Mouse (Mus musculus) liver, embryonic 14.5 days (tissue): ENCODE results near the gene Rgs16. TPM values are rescaled to one million over a fixed set of nuclear protein-coding genes. Genes with fewer than 3 reads are reported as not detected.

ENCODE experiments used
- ATAC-seq: fragments of 200-750 bp; cut with Nextera tagmentation; 2 replicates; pipeline ENCODE4 v1.8.0; 2017; ENCODE audit warnings: moderate number of reproducible peaks, mild to moderate bottlenecking, moderate library complexity; ENCODE audit not compliant: insufficient read depth
- DNase-seq, 3 experiments: peaks; one replicate each; pipeline ENCODE4 v3.0.0-alpha.2; 2012 to 2013; ENCODE audit warnings: low read depth in 3 of 3, low spot score in 3 of 3
- H3K27ac ChIP-seq: fragments of 300-500 bp; sonication (generic); 2 replicates; pipeline ENCODE4 v1.5.1; 2014; ENCODE audit warnings: moderate library complexity, mild to moderate bottlenecking, control low read depth, inconsistent platforms
- H3K27me3 ChIP-seq: fragments of 300-500 bp; sonication (generic); 2 replicates; pipeline ENCODE4 v1.6.1; 2014; ENCODE audit warnings: mild to moderate bottlenecking, low read length, moderate library complexity; ENCODE audit not compliant: control insufficient read depth, insufficient read depth
- H3K36me3 ChIP-seq: fragments of 300-500 bp; sonication (generic); replicated peaks from 2 replicates; pipeline ENCODE4 v1.6.1; 2014; ENCODE audit warnings: low read depth; ENCODE audit not compliant: control insufficient read depth, insufficient read depth
- H3K4me1 ChIP-seq, 2 experiments: fragments of 200-500 bp in 1 of 2; fragments of 300-500 bp in 1 of 2; sonication (generic) in 1 of 2; replicated peaks; 2 replicates each; pipeline ENCODE4 v1.6.1; 2012 to 2014; ENCODE audit warnings: antibody characterized with exemption in 1 of 2, inconsistent platforms in 1 of 2, low read length in 1 of 2; ENCODE audit not compliant: control insufficient read depth in 2 of 2, insufficient read depth in 2 of 2
- H3K4me2 ChIP-seq: fragments of 300-500 bp; sonication (generic); 2 replicates; pipeline ENCODE4 v1.6.1; 2014; ENCODE audit warnings: low read depth, mild to moderate bottlenecking, control low read depth, moderate library complexity
- H3K4me3 ChIP-seq, 2 experiments: fragments of 200-500 bp in 1 of 2; fragments of 300-500 bp in 1 of 2; sonication (generic) in 1 of 2; 2 replicates each; pipeline ENCODE4 v1.5.1; 2012 to 2014; ENCODE audit warnings: low read depth in 2 of 2, low read length in 2 of 2, mild to moderate bottlenecking in 2 of 2, control low read depth in 1 of 2, inconsistent platforms in 1 of 2, moderate library complexity in 1 of 2; ENCODE audit not compliant: insufficient read depth in 1 of 2
- H3K9ac ChIP-seq: fragments of 300-500 bp; sonication (generic); replicated peaks from 2 replicates; pipeline ENCODE4 v1.6.1; 2014; ENCODE audit warnings: mild to moderate bottlenecking, control low read depth, moderate library complexity
- H3K9me3 ChIP-seq: fragments of 300-500 bp; sonication (generic); 2 replicates; pipeline ENCODE4 v1.6.1; 2016; ENCODE audit warnings: low read length, mixed read lengths; ENCODE audit not compliant: control insufficient read depth
- CTCF ChIP-seq: IDR thresholded peaks from 2 replicates; pipeline ENCODE4 v1.5.1; 2016; ENCODE audit warnings: antibody characterized with exemption, low read depth, control low read depth
- EP300 ChIP-seq: IDR thresholded peaks from 2 replicates; pipeline ENCODE4 v1.6.1; 2016; ENCODE audit warnings: antibody characterized with exemption, low read depth
- WGBS: fragments of 180-500 bp; shearing (Covaris S2); extraction: QIAGEN DNeasy Blood & Tissue Kit; methylation state at CpG from one replicate; pipeline ENCODE4 v1.1.7; 2014; ENCODE audit not compliant: insufficient replicate concordance; 5-methylcytosine and 5-hydroxymethylcytosine counted together
- polyA plus RNA-seq, 2 experiments: library from polyadenylated mRNA; depleted of rRNA in 1 of 2; stranded (reverse) in 1 of 2; unstranded in 1 of 2; fragments of >200 nt; fragmentation: Nextera tagmentation in 1 of 2; extraction: Ambion mirVana in 1 of 2; gene quantifications; 2 replicates each; pipeline versions ENCODE4 v1.2.1 to v1.2.3; 2012 to 2014

Gene Rgs16
- polyA plus RNA-seq, 2 experiments, result 0.08 TPM; not detected in 1

- Histone ChIP-seq H3K27ac (no peak overlapping the region), H3K4me2 (no peak overlapping the region), H3K9me3 (no peaks in the 10 kb centered on the region), H3K27me3 (no peaks in the 10 kb centered on the region), H3K4me1 (no peaks in the 10 kb centered on the region), H3K36me3 (no peaks in the 10 kb centered on the region), H3K9ac (no peak overlapping the region), H3K4me3 (no peak overlapping the region)
- TF ChIP-seq CTCF (no peak), EP300 (no peak)
- no peak for DNase-seq
- WGBS, result 50% methylated on average over 3 of the region's 3 CpGs
- no peak for ATAC-seq
These were observed 9.5 kb upstream of the Rgs16 start for GRCm38 (mm10) chr1:153730671-153731070.

- no peak overlapping the region for H3K27ac ChIP-seq
- H3K9ac ChIP-seq, result no peak overlapping the region
- no peak overlapping the region for H3K4me2 ChIP-seq
- no peaks in the 10 kb centered on the region for H3K36me3 ChIP-seq
- TF ChIP-seq EP300, result no peak
- TF ChIP-seq CTCF, result no peak
- no peaks in the 10 kb centered on the region for H3K9me3 ChIP-seq
- H3K4me3 ChIP-seq, result no peak overlapping the region
- WGBS, result 58% methylated on average over 9 of the region's 9 CpGs
- no peaks in the 10 kb centered on the region for H3K4me1 ChIP-seq
- no peaks in the 10 kb centered on the region; the same call in 1 of the 2 replicates for H3K27me3 ChIP-seq
- ATAC-seq (no peak), DNase-seq (no peak)
These were observed 7.0 kb upstream of the Rgs16 start for GRCm38 (mm10) chr1:153733181-153733580.

DNA sequence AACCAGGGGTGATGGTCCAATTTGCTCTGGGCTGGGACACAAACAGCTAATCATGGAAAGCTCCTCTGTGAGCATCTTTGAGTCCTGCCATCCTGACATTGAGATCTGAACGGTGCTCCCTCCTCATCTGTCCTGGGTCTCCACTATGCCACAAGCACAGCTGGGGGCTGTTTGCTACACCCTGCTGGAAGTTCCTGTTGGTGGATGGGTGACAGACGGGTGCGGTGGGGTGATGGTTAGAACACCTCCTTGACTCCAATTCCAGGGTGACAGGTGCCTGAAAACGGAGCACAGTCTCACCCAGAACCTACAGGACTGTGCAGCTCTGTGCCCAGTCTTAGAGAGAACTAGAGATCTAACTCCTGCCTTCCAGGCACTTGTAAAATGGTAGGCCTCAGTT is 5.3 kb upstream of the Rgs16 start:
- Histone ChIP-seq H3K4me1 (no peaks in the 10 kb centered on the region; a peak in 1 of 4 replicates), H3K9ac (no peak overlapping the region), H3K9me3 (no peaks in the 10 kb centered on the region), H3K4me3 (no peak overlapping the region), H3K36me3 (no peaks in the 10 kb centered on the region), H3K27me3 (peaks cover 9% of the 10 kb centered on the region), H3K4me2 (no peak overlapping the region), H3K27ac (no peak overlapping the region)
- no peak for TF ChIP-seq CTCF
- TF ChIP-seq EP300, result no peak
- ATAC-seq (no peak), DNase-seq (no peak)
- 57% methylated on average over 4 of the region's 4 CpGs for WGBS

DNA sequence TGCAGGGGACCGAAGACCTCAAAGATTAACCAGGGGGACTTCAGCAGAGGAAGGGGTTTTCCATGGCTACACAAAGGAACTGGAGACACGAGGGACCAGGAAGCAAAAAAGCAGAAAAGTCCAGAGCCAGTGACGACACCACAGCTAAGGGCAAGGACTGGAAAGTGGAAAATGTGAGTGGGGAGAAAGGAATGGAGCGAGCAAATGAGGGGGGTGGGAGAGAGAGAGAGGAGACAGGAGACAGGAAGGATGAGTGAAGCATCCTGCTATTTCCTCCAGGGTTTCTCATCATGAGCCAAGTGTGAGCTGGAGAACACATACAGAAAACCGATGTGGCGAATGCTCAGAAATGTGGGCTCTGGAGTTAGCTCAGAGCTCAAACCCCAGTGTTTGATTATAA is 4.1 kb upstream of the Rgs16 start:
- DNase-seq (no peak), ATAC-seq (no peak)
- no peaks in the 10 kb centered on the region for H3K36me3 ChIP-seq
- H3K4me1 ChIP-seq, result no peaks in the 10 kb centered on the region; a peak in 1 of 4 replicates
- H3K9me3 ChIP-seq, result no peaks in the 10 kb centered on the region
- peaks cover 19% of the 10 kb centered on the region for H3K27me3 ChIP-seq
- TF ChIP-seq EP300 (no peak), CTCF (no peak)
- H3K4me3 ChIP-seq, result no peak overlapping the region
- H3K4me2 ChIP-seq, result no peak overlapping the region
- H3K9ac ChIP-seq, result no peak overlapping the region
- WGBS, result 39% methylated on average over 6 of the region's 6 CpGs
- H3K27ac ChIP-seq, result no peak overlapping the region

GRCm38 (mm10) chr1:153737101-153738085 is 2.8 kb upstream of the Rgs16 start:
- 48% methylated on average over 9 of the region's 9 CpGs for WGBS
- peaks cover 24% of the 10 kb centered on the region for H3K27me3 ChIP-seq
- no peak for ATAC-seq

More at GRCm38 (mm10) chr1:153737101-153738085, 2.8 kb upstream of the Rgs16 start:
- Histone ChIP-seq H3K36me3 (no peaks in the 10 kb centered on the region), H3K9me3 (no peaks in the 10 kb centered on the region), H3K27ac (no peak overlapping the region), H3K9ac (no peak overlapping the region), H3K4me3 (no peak overlapping the region), H3K4me2 (no peak overlapping the region), H3K4me1 (no peaks in the 10 kb centered on the region; a peak in 1 of 4 replicates)
- TF ChIP-seq EP300, result no peak
- TF ChIP-seq CTCF, result no peak
- DNase-seq, result no peak
